Mouse (Mus musculus): ENCODE measurements at regions not wholly inside any gene's neighbourhood (a gene's known extent, or its start where the extent isn't known, plus 50 kb on each side); places are given as distances from the start of the nearest gene placed in this dataset.

DNA sequence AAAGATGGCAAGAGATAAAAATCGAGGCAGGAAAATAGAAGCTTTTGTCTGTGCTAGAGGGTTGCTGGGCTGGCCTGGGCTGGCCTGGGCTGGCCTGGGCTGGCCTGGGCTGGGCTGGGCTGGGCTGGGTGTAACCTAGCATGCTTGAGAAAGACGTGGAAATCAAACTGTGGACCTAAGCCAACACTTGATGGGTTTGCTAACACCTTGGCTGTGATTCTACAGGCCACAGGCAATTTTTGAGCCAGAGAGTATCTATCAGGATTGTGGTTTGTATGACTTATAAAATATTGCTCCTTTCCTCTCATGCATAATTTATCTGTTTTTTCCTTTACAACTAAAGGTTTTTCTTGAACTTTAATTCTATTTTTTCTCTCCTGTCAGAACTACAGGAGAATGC is 417.3 kb upstream of the Ccnh start:
- WGBS: 63% methylated on average over 2 of the region's 2 CpGs
- no peak overlapping the region for H3K4me2 ChIP-seq
- no peaks in the 10 kb centered on the region for H3K36me3 ChIP-seq
- no peak overlapping the region for H3K4me3 ChIP-seq (replicated peaks)
- no peak overlapping the region for H3K9ac ChIP-seq (replicated peaks)
- H3K27me3 ChIP-seq: no peaks in the 10 kb centered on the region
- no peaks in the 10 kb centered on the region for H3K4me1 ChIP-seq (replicated peaks)
- no peak for ATAC-seq (ENCODE audit: insufficient number of reproducible peaks, insufficient read depth, low FRiP score, low TSS enrichment, low read depth)
- H3K27ac ChIP-seq: no peak overlapping the region
- H3K9me3 ChIP-seq: no peaks in the 10 kb centered on the region

DNA sequence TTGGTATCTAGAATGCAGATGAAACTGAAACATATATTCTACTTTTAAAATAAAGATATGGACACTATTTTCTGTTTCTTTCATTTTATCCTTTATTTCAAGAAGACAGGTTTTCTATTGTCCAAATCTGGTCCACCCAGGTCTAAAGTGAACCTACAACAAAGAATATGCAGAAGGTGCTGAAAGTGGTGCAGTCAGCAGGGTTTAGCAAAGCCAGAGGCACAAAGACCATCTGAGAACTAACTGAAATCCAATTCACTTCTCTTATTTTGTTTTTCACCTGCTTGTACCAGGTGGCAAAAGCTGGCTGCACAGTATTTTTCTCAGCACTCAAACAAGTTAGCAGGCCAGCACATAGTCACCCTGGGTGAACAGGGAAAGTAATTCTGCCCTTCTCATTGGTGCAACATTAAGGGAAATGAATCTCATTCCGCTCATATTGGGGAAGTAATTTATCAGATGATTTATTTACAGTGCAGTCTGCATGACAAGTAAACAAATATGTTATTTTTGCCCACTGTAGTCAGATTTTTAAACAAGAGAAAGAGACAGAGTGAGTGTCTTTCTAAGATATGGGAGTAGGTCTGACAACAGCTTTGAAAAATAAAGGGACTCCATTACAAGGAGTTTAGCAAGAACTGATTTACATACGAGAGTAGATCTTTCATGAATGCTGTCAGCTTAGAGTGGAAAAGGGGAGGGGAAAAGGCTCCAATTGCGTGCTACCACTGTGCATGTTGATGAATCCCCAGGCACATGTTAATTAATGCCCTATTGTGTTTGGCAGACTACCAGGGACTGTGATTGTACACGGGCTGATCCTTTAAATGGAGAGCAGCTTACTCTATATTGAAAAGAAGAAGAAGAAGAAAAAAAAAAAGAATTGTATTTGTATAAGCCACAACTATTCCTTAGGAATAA is 405.9 kb upstream of the Ccnh start:
- H3K27ac ChIP-seq: no peak overlapping the region
- H3K9me3 ChIP-seq: no peaks in the 10 kb centered on the region
- H3K4me3 ChIP-seq (replicated peaks): no peak overlapping the region
- 36% methylated on average over 4 of the region's 4 CpGs for WGBS
- H3K4me1 ChIP-seq (replicated peaks): no peaks in the 10 kb centered on the region
- no peak overlapping the region for H3K9ac ChIP-seq (replicated peaks)
- no peak for ATAC-seq (ENCODE audit: insufficient number of reproducible peaks, insufficient read depth, low FRiP score, low TSS enrichment, low read depth)
- H3K27me3 ChIP-seq: no peaks in the 10 kb centered on the region
- no peaks in the 10 kb centered on the region for H3K36me3 ChIP-seq
- H3K4me2 ChIP-seq: no peak overlapping the region

DNA sequence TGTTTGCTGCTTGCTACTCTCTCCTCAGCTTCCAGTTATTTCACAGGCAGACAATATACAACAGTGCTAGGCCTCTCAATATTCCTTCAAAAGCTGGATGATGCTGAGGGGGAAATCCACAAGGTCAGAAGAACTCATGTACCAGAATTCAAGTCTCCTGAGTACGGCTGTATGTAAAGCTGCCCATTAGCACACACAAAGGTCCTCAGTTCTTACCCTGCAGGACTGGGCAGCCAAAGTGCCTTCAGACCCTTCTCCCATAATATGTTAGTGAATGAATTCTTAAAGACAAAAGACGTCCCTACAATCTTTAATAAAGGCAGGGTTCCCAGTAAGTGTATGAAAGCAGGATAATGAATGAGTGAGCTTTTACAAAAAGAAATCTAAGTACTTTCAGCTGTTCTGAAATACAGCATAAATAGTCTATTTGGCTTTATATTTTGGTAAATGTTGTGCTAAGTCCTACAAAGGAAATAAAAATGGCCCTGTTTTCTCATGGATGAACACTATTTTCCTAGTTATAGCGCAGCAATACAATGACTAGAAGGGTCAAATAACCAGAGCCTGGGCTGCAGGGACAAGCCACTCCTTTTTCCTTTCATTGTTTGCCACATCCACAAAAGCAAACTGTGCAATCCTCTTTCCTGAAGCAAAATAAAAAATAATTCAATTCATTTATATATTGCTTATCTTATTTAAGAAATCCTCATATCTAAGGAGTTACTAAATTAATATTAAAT is 384.8 kb upstream of the Ccnh start:
- Histone ChIP-seq H3K4me1 (replicated peaks) (no peaks in the 10 kb centered on the region), H3K4me3 (replicated peaks) (no peak overlapping the region), H3K4me2 (no peak overlapping the region), H3K36me3 (no peaks in the 10 kb centered on the region), H3K9me3 (no peaks in the 10 kb centered on the region), H3K27ac (no peak overlapping the region), H3K27me3 (no peaks in the 10 kb centered on the region), H3K9ac (replicated peaks) (no peak overlapping the region)
- WGBS: 78% methylated on average over 3 of the region's 3 CpGs
- ATAC-seq (ENCODE audit: insufficient number of reproducible peaks, insufficient read depth, low FRiP score, low TSS enrichment, low read depth): no peak

DNA sequence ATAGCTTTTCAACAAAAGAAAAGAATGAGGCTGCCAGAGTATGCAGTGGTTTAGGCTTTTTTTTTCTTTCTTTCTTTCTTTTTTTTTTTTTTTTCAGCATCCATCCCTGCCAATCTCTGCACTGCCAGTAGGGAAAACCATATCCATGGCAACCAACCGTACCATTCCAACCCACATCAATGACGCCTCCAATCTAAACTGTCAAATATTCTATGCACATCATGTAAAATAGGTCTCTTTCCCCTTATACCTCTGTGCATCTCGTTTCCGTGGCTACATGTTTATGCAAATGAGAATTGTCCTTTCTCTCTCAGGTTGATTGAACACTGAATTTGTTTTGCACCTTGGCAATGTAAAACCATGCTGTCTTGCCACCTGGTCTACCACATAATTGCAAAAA is 384.0 kb upstream of the Ccnh start:
- no peak overlapping the region for H3K9ac ChIP-seq (replicated peaks)
- H3K4me1 ChIP-seq (replicated peaks): no peaks in the 10 kb centered on the region
- H3K4me2 ChIP-seq: no peak overlapping the region
- ATAC-seq (ENCODE audit: insufficient number of reproducible peaks, insufficient read depth, low FRiP score, low TSS enrichment, low read depth): no peak
- H3K4me3 ChIP-seq (replicated peaks): no peak overlapping the region
- H3K27ac ChIP-seq: no peak overlapping the region
- WGBS: 83% methylated on average over 4 of the region's 4 CpGs
- H3K27me3 ChIP-seq: no peaks in the 10 kb centered on the region
- no peaks in the 10 kb centered on the region for H3K9me3 ChIP-seq
- no peaks in the 10 kb centered on the region for H3K36me3 ChIP-seq

DNA sequence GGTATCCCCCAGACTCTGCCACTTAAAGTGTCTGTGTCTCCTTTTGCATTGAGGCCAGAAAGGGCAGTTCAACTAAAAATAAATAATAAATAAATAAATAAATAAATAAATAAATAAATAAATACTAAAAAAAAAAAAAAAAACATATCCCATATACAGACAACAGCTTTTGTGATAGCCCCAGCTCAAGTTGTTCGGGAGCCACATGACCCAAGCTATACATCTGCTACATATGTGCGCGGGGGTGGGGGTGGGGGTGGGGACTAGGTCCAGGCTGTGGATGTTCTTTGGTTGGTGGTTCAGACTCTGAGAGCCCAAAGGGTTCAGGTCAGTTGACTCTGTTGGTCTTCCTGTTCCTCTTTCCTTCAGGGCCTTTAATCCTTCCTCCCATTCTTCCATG is 379.6 kb upstream of the Ccnh start:
- Histone ChIP-seq H3K9me3 (no peaks in the 10 kb centered on the region), H3K36me3 (no peaks in the 10 kb centered on the region), H3K9ac (replicated peaks) (no peak overlapping the region), H3K4me3 (replicated peaks) (no peak overlapping the region), H3K27me3 (no peaks in the 10 kb centered on the region), H3K27ac (no peak overlapping the region), H3K4me2 (no peak overlapping the region), H3K4me1 (replicated peaks) (no peaks in the 10 kb centered on the region)
- ATAC-seq (ENCODE audit: insufficient number of reproducible peaks, insufficient read depth, low FRiP score, low TSS enrichment, low read depth): no peak
- WGBS: 97% methylated on average over 3 of the region's 3 CpGs

Data from limb, embryonic 12.5 days (tissue).